Mouse (Mus musculus) stomach, adult 2 months (tissue): ENCODE data around the gene Trmt13. TPM values are rescaled to one million over a fixed set of nuclear protein-coding genes. Genes with fewer than 3 reads are reported as not detected.

ENCODE experiments used
- polyA plus RNA-seq: library from polyadenylated mRNA; depleted of rRNA; stranded (reverse); fragments of >200 nt; gene quantifications from 2 replicates; pipeline ENCODE4 v1.2.3, GENCODE M21; 2012; rRNA removed

The Trmt13 gene
- 0.17 and 0.70 TPM in 2 replicates for polyA plus RNA-seq

GRCm38 (mm10) chr3:116614295-116614892 is at the start of gene Trmt13:
TSS of gene Trmt13 (minus strand) at chr3:116614587.

DNA sequence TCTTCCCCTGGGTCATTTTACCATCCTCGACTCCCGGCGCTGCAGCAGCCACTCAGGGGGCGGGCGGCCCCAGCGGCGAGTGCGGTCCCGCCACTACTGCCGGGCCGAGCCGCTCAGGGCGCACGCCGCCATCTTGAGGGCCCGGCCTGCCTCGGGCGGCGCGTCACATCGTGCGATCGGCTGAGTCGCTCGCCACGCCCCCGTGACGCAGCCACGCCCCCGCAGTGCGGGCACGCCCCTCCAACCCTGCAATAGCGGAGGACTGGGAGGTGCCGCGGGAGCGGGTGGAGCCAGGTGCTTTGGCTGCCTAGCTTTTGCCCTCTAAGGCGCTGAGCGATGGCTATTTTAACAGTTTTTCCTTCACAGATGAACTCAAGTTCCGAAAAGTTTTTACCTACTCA is 48.1 kb upstream of the Trmt13 start, which contains the start of gene Mfsd14a:
Gene Mfsd14a (minus strand): TSS at position 215 of the 401 bp plus-strand sequence.

GRCm38 (mm10) chr3:116594728-116595602 is 19.4 kb downstream of the Trmt13 start, which contains the start of gene Sass6:
TSS of gene Sass6 (plus strand) at chr3:116594982.

DNA sequence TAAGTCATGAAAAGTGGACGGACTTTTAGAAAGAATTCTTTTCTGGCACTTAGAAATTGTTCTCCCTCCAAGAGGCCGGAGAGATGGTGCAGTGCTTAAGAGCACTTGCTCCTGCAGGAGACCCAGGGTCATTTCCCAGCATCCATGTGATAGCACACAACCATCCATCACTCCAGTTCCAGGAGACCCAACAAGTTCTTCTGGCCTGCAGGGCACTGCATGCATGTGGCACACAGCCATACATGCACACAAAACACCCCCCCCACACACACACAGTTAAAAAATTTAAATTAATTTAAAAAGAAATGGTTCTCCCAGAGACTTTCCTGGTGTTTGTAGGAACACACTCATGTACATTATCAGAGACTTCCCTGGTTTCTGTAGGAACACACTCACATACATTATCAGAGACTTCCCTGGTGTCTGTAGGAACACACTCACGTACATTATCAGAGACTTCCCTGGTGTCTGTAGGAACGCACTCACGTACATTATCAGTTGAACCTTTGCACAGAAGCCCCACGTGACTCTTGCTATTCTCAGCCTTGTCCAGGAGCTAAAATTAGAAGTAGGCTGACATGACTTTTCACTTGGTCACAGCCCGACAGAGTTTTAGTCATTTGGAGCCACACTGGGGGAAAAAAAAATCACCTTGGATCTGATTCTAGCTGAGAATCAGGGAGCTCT is 51.8 kb downstream of the Trmt13 start, which contains the start of gene Lrrc39:
Gene Lrrc39 (plus strand): TSS at position 566 of the 687 bp plus-strand sequence.

Other genes starting within 250 kb of the Trmt13 start
- 3.8 and 6.4 TPM in 2 replicates for gene Cdc14a, start 190.6 kb downstream of the Trmt13 start, polyA plus RNA-seq
- 6.9 and 20.4 TPM in 2 replicates for gene Rtca, start 106.4 kb downstream of the Trmt13 start, polyA plus RNA-seq
- gene Dbt, start 101.5 kb downstream of the Trmt13 start, polyA plus RNA-seq: 2.7 and 4.2 TPM in 2 replicates
- 0.05 and 0.13 TPM in 2 replicates for gene Lrrc39, start 51.6 kb downstream of the Trmt13 start, polyA plus RNA-seq
- gene Sass6, start 19.6 kb downstream of the Trmt13 start, polyA plus RNA-seq: 0.18 and 0.22 TPM in 2 replicates
- gene Mfsd14a, start 48.1 kb upstream of the Trmt13 start, polyA plus RNA-seq: 2.9 and 4.9 TPM in 2 replicates
- not detected in 2 replicates for gene Gm43191, start 66.7 kb upstream of the Trmt13 start, polyA plus RNA-seq
- gene Slc35a3, start 98.2 kb upstream of the Trmt13 start, polyA plus RNA-seq: 2.5 and 5.0 TPM in 2 replicates
- 1.4 and 2.0 TPM in 2 replicates for gene Agl, start 193.6 kb upstream of the Trmt13 start, polyA plus RNA-seq
- gene Frrs1, start 244.9 kb upstream of the Trmt13 start, polyA plus RNA-seq: 15.3 and 16.6 TPM in 2 replicates